Mouse (Mus musculus): Measurements from ENCODE around the gene Zdhhc6. TPM values are rescaled to one million over a fixed set of nuclear protein-coding genes. Genes with fewer than 3 reads are reported as not detected.

Gene Zdhhc6
- polyA plus RNA-seq, 1 experiment from 2014 or later = 96.2 TPM

- H3K36me3 ChIP-seq (ENCODE audit: control insufficient read depth, insufficient read depth, low read length) = peaks cover 40% of the 10 kb centered on the region
- H3K9ac ChIP-seq (replicated peaks; ENCODE audit: low read depth, low read length) = no peak overlapping the region
- H3K4me3 ChIP-seq (ENCODE audit: low read depth, low read length) = no peak overlapping the region
- H3K4me1 ChIP-seq (ENCODE audit: control insufficient read depth, insufficient read depth, low read length) = no peaks in the 10 kb centered on the region
- no peak overlapping the region for H3K4me2 ChIP-seq (replicated peaks; ENCODE audit: low read depth, low read length)
- H3K9me3 ChIP-seq (ENCODE audit: control insufficient read depth, low read depth, low read length) = no peaks in the 10 kb centered on the region
- WGBS = 91% methylated on average over 2 of the region's 2 CpGs
- no peak overlapping the region for H3K27ac ChIP-seq (ENCODE audit: low read length)
- no peak for ATAC-seq (ENCODE audit: insufficient number of reproducible peaks, insufficient read depth, low FRiP score, low read depth)
- no peaks in the 10 kb centered on the region for H3K27me3 ChIP-seq (ENCODE audit: control insufficient read depth, insufficient read depth, low read length)
Observed at GRCm38 (mm10) chr19:55297489-55297888, 18.3 kb downstream of the Zdhhc6 start.

GRCm38 (mm10) chr19:55296301-55296700 is 19.5 kb downstream of the Zdhhc6 start:
- H3K9me3 ChIP-seq (ENCODE audit: control insufficient read depth, low read depth, low read length) = no peaks in the 10 kb centered on the region
- no peaks in the 10 kb centered on the region for H3K4me1 ChIP-seq (ENCODE audit: control insufficient read depth, insufficient read depth, low read length)
- H3K4me2 ChIP-seq (replicated peaks; ENCODE audit: low read depth, low read length) = no peak overlapping the region
- H3K9ac ChIP-seq (replicated peaks; ENCODE audit: low read depth, low read length) = no peak overlapping the region
- ATAC-seq (ENCODE audit: insufficient number of reproducible peaks, insufficient read depth, low FRiP score, low read depth) = no peak
- H3K27ac ChIP-seq (ENCODE audit: low read length) = no peak overlapping the region
- H3K36me3 ChIP-seq (ENCODE audit: control insufficient read depth, insufficient read depth, low read length) = peaks cover 29% of the 10 kb centered on the region
- 84% methylated on average over 2 of the region's 2 CpGs for WGBS
- H3K27me3 ChIP-seq (ENCODE audit: control insufficient read depth, insufficient read depth, low read length) = no peaks in the 10 kb centered on the region
- no peak overlapping the region for H3K4me3 ChIP-seq (ENCODE audit: low read depth, low read length)

- H3K27me3 ChIP-seq (ENCODE audit: control insufficient read depth, insufficient read depth, low read length) = no peaks in the 10 kb centered on the region
- H3K9me3 ChIP-seq (ENCODE audit: control insufficient read depth, low read depth, low read length) = no peaks in the 10 kb centered on the region
- H3K4me2 ChIP-seq (replicated peaks; ENCODE audit: low read depth, low read length) = no peak overlapping the region
- no peak overlapping the region for H3K4me3 ChIP-seq (ENCODE audit: low read depth, low read length)
- ATAC-seq (ENCODE audit: insufficient number of reproducible peaks, insufficient read depth, low FRiP score, low read depth) = no peak
- H3K27ac ChIP-seq (ENCODE audit: low read length) = no peak overlapping the region
- H3K4me1 ChIP-seq (ENCODE audit: control insufficient read depth, insufficient read depth, low read length) = no peaks in the 10 kb centered on the region
- peaks cover 32% of the 10 kb centered on the region for H3K36me3 ChIP-seq (ENCODE audit: control insufficient read depth, insufficient read depth, low read length)
- 85% methylated on average over 3 of the region's 3 CpGs for WGBS
- no peak overlapping the region for H3K9ac ChIP-seq (replicated peaks; ENCODE audit: low read depth, low read length)
Observed at GRCm38 (mm10) chr19:55295556-55295955, 20.3 kb downstream of the Zdhhc6 start.

GRCm38 (mm10) chr19:55295075-55295474 is 20.8 kb downstream of the Zdhhc6 start:
- H3K9ac ChIP-seq (replicated peaks; ENCODE audit: low read depth, low read length) = no peak overlapping the region
- no peaks in the 10 kb centered on the region for H3K27me3 ChIP-seq (ENCODE audit: control insufficient read depth, insufficient read depth, low read length)
- WGBS = 91% methylated on average over 9 of the region's 9 CpGs
- no peak overlapping the region for H3K4me3 ChIP-seq (ENCODE audit: low read depth, low read length)
- no peak overlapping the region for H3K27ac ChIP-seq (ENCODE audit: low read length)
- peaks cover 32% of the 10 kb centered on the region for H3K36me3 ChIP-seq (ENCODE audit: control insufficient read depth, insufficient read depth, low read length)
- ATAC-seq (ENCODE audit: insufficient number of reproducible peaks, insufficient read depth, low FRiP score, low read depth) = no peak
- no peaks in the 10 kb centered on the region for H3K4me1 ChIP-seq (ENCODE audit: control insufficient read depth, insufficient read depth, low read length)
- no peaks in the 10 kb centered on the region for H3K9me3 ChIP-seq (ENCODE audit: control insufficient read depth, low read depth, low read length)
- no peak overlapping the region for H3K4me2 ChIP-seq (replicated peaks; ENCODE audit: low read depth, low read length)

- no peak overlapping the region for H3K27ac ChIP-seq (ENCODE audit: low read length)
- no peak overlapping the region for H3K4me2 ChIP-seq (replicated peaks; ENCODE audit: low read depth, low read length)
- H3K4me1 ChIP-seq (ENCODE audit: control insufficient read depth, insufficient read depth, low read length) = no peaks in the 10 kb centered on the region
- no peak overlapping the region for H3K9ac ChIP-seq (replicated peaks; ENCODE audit: low read depth, low read length)
- H3K9me3 ChIP-seq (ENCODE audit: control insufficient read depth, low read depth, low read length) = no peaks in the 10 kb centered on the region
- WGBS = 36% methylated on average over 4 of the region's 4 CpGs
- peaks cover 39% of the 10 kb centered on the region for H3K36me3 ChIP-seq (ENCODE audit: control insufficient read depth, insufficient read depth, low read length)
- H3K4me3 ChIP-seq (ENCODE audit: low read depth, low read length) = no peak overlapping the region
- ATAC-seq (ENCODE audit: insufficient number of reproducible peaks, insufficient read depth, low FRiP score, low read depth) = no peak
- no peaks in the 10 kb centered on the region for H3K27me3 ChIP-seq (ENCODE audit: control insufficient read depth, insufficient read depth, low read length)
Observed at GRCm38 (mm10) chr19:55293175-55293574, 22.7 kb downstream of the Zdhhc6 start.

GRCm38 (mm10) chr19:55292210-55292850 is 23.5 kb downstream of the Zdhhc6 start:
- no peak overlapping the region for H3K4me3 ChIP-seq (ENCODE audit: low read depth, low read length)
- ATAC-seq (ENCODE audit: insufficient number of reproducible peaks, insufficient read depth, low FRiP score, low read depth) = no peak
- no peak overlapping the region for H3K4me2 ChIP-seq (replicated peaks; ENCODE audit: low read depth, low read length)
- no peak overlapping the region for H3K27ac ChIP-seq (ENCODE audit: low read length)
- H3K9ac ChIP-seq (replicated peaks; ENCODE audit: low read depth, low read length) = no peak overlapping the region
- no peaks in the 10 kb centered on the region for H3K27me3 ChIP-seq (ENCODE audit: control insufficient read depth, insufficient read depth, low read length)
- peaks cover 34% of the 10 kb centered on the region for H3K36me3 ChIP-seq (ENCODE audit: control insufficient read depth, insufficient read depth, low read length)
- no peaks in the 10 kb centered on the region for H3K4me1 ChIP-seq (ENCODE audit: control insufficient read depth, insufficient read depth, low read length)
- WGBS = 96% methylated on average over 2 of the region's 2 CpGs
- H3K9me3 ChIP-seq (ENCODE audit: control insufficient read depth, low read depth, low read length) = no peaks in the 10 kb centered on the region

GRCm38 (mm10) chr19:55290621-55291270 is 25.1 kb downstream of the Zdhhc6 start:
- Histone ChIP-seq H3K4me1 (ENCODE audit: control insufficient read depth, insufficient read depth, low read length) (no peaks in the 10 kb centered on the region), H3K4me3 (ENCODE audit: low read depth, low read length) (no peak overlapping the region), H3K36me3 (ENCODE audit: control insufficient read depth, insufficient read depth, low read length) (peaks cover 29% of the 10 kb centered on the region), H3K4me2 (replicated peaks; ENCODE audit: low read depth, low read length) (no peak overlapping the region), H3K27me3 (ENCODE audit: control insufficient read depth, insufficient read depth, low read length) (no peaks in the 10 kb centered on the region), H3K9ac (replicated peaks; ENCODE audit: low read depth, low read length) (no peak overlapping the region), H3K9me3 (ENCODE audit: control insufficient read depth, low read depth, low read length) (no peaks in the 10 kb centered on the region), H3K27ac (ENCODE audit: low read length) (no peak overlapping the region)
- no peak for ATAC-seq (ENCODE audit: insufficient number of reproducible peaks, insufficient read depth, low FRiP score, low read depth)
- WGBS = 88% methylated on average over 2 of the region's 2 CpGs

GRCm38 (mm10) chr19:55288974-55289373 is 26.9 kb downstream of the Zdhhc6 start:
- no peak for ATAC-seq (ENCODE audit: insufficient number of reproducible peaks, insufficient read depth, low FRiP score, low read depth)
- Histone ChIP-seq H3K9me3 (ENCODE audit: control insufficient read depth, low read depth, low read length) (no peaks in the 10 kb centered on the region), H3K36me3 (ENCODE audit: control insufficient read depth, insufficient read depth, low read length) (peaks cover 14% of the 10 kb centered on the region), H3K4me2 (replicated peaks; ENCODE audit: low read depth, low read length) (no peak overlapping the region), H3K27me3 (ENCODE audit: control insufficient read depth, insufficient read depth, low read length) (no peaks in the 10 kb centered on the region), H3K4me3 (ENCODE audit: low read depth, low read length) (no peak overlapping the region), H3K9ac (replicated peaks; ENCODE audit: low read depth, low read length) (no peak overlapping the region), H3K27ac (ENCODE audit: low read length) (no peak overlapping the region), H3K4me1 (ENCODE audit: control insufficient read depth, insufficient read depth, low read length) (no peaks in the 10 kb centered on the region)

GRCm38 (mm10) chr19:55286034-55286433 is 29.8 kb downstream of the Zdhhc6 start:
- no peaks in the 10 kb centered on the region for H3K27me3 ChIP-seq (ENCODE audit: control insufficient read depth, insufficient read depth, low read length)
- no peaks in the 10 kb centered on the region for H3K9me3 ChIP-seq (ENCODE audit: control insufficient read depth, low read depth, low read length)
- no peak overlapping the region for H3K4me3 ChIP-seq (ENCODE audit: low read depth, low read length)
- H3K27ac ChIP-seq (ENCODE audit: low read length) = no peak overlapping the region
- 90% methylated on average over 4 of the region's 4 CpGs for WGBS
- no peak overlapping the region for H3K9ac ChIP-seq (replicated peaks; ENCODE audit: low read depth, low read length)
- no peaks in the 10 kb centered on the region for H3K4me1 ChIP-seq (ENCODE audit: control insufficient read depth, insufficient read depth, low read length)
- H3K36me3 ChIP-seq (ENCODE audit: control insufficient read depth, insufficient read depth, low read length) = peaks cover 15% of the 10 kb centered on the region
- H3K4me2 ChIP-seq (replicated peaks; ENCODE audit: low read depth, low read length) = no peak overlapping the region
- ATAC-seq (ENCODE audit: insufficient number of reproducible peaks, insufficient read depth, low FRiP score, low read depth) = no peak
